ENCODE assay signal across 8 mouse cellular contexts in the genomic region with DNA sequence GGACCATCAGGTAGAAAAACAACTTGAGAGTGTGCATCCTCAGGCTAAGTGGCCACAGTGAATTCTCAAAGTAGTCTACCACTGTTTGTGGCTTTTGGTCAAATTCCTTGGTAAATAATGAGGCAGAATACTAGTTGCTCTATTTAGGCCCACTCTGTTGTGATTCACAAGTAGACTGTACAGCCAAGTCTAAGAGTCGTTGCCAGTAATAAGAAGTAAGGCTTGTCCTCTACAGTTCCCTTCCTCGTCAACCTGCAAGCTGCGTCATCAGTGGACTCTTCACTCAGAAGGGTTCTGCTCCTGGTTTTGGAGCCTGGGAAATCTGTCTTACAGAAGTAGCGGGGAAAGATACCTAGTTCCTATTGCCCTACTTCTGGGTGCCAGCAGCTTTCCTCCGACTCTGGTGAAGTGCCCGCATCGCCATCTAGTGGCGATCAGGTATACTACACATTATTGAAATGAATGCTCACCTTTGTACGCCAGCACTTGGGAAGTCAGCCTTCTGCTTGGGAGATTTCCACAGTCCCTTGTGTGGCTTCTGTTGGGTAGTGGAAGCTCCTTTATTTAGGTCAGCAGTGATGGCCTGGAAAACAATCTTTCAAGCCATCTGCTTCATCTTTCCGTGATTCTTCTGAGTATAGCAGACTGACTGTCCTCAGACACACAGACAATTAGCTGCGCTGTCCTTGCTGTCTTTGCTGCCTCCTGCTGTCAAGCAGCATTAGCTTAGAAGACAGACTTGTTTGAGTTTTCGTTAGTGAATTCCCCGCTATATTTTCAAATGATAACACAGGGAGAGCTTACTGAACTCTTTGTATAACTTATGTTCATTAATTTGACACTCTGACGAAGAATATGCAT.
A peak's percentile ranks its signal among the peaks of the same experiment; 100 is the strongest.
DNase-seq lines count a peak whose midpoint lies in the region; ATAC-seq and TF ChIP-seq lines count a peak whose summit lies in the region.

No protein-coding gene starts in this region.

- H3K27me3 ChIP-seq in MEL (ENCODE audit: control insufficient read depth in 1 of 2, insufficient read depth in 2 of 2, low read length in 2 of 2): no peaks in the 10 kb centered on the region
- H3K27me3 ChIP-seq in forebrain, embryonic 15.5 days: no peaks in the 10 kb centered on the region

- peak; percentile 77 for TF ChIP-seq RAD21 in MEL (IDR thresholded peaks at IDR 0.05; ENCODE audit: low read depth, low read length)

- H3K4me1 ChIP-seq in MEL (ENCODE audit: control insufficient read depth in 1 of 2, insufficient read depth in 2 of 2, low read length in 2 of 2): no peaks in the 10 kb centered on the region
- H3K4me1 ChIP-seq in forebrain, embryonic 15.5 days: no peaks in the 10 kb centered on the region; the same call in 1 of the 2 replicates
- peaks cover 3% of the 10 kb centered on the region; the same call in 1 of the 2 replicates for H3K4me1 ChIP-seq in lung, adult 2 months (ENCODE audit: control insufficient read depth, insufficient read depth, low read length)

- H3K4me3 ChIP-seq in MEL (ENCODE audit: control insufficient read depth in 1 of 2, insufficient read depth in 1 of 2, low read depth in 2 of 2, low read length in 2 of 2): no peak overlapping the region
- H3K4me3 ChIP-seq in forebrain, embryonic 15.5 days: no peak overlapping the region
- H3K4me3 ChIP-seq in lung, adult 2 months (replicated peaks; ENCODE audit: extremely low read depth, low read depth, low read length): no peak overlapping the region

- ATAC-seq in forebrain, embryonic 15.5 days (replicated peaks): peak; percentile 90

- no peaks in the 10 kb centered on the region for H3K79me2 ChIP-seq in MEL (ENCODE audit: control insufficient read depth, insufficient read depth, low read length, poor library complexity)

- TF ChIP-seq CTCF in MEL (IDR thresholded peaks at IDR 0.05 in 2 of 3, conservative IDR thresholded peaks at IDR 0.05 in 1 of 3; ENCODE audit: control insufficient read depth in 1 of 3, insufficient read depth in 1 of 3, low read depth in 2 of 3, low read length in 3 of 3, poor library complexity in 1 of 3, severe bottlenecking in 1 of 3): peak; percentile 76 to 79 (median 78)
- peak; percentile 89 for TF ChIP-seq CTCF in lung, adult 2 months (IDR thresholded peaks at IDR 0.05; ENCODE audit: insufficient read depth, low read length)

- intact Hi-C loops in heart, postnatal 36 days (cut with DNase I): loop anchor here (1.0 to 10.0 kb wide), 4 partner anchors 70 to 439 kb away; partner anchors contain the start of genes Dgkh and Vwa8

- H3K27ac ChIP-seq in MEL (ENCODE audit: control insufficient read depth, low read depth, low read length): no peak overlapping the region
- no peak overlapping the region for H3K27ac ChIP-seq in forebrain, embryonic 15.5 days (replicated peaks)

- peak; percentile 78 for DNase-seq in MEL (ENCODE audit: low read depth, low spot score)
- DNase-seq in cerebellum, adult 11-12 months: peak; percentile 85
- DNase-seq in heart, postnatal 36 days: peak; percentile 69 to 71
- peak; percentile 80 for DNase-seq in layer of hippocampus, adult 11-12 months (ENCODE audit: low spot score)
- peak; percentile 67 for DNase-seq in lung, adult 2 months
- peak; percentile 29 for DNase-seq in ovary, adult 18-20 months (ENCODE audit: low spot score)
- peak; percentile 24 to 67 for DNase-seq in thymus, postnatal 10 days (ENCODE audit: low spot score in 2 of 2)

- 0 out of 2 replicates have a peak overlapping the region, but pooled peaks have one; percentile 24 for H3K4me2 ChIP-seq in forebrain, embryonic 15.5 days (replicated peaks)

- TF ChIP-seq POLR2A in MEL (IDR thresholded peaks at IDR 0.05; ENCODE audit: control insufficient read depth in 1 of 2, insufficient read depth in 1 of 2, low read depth in 1 of 2, low read length in 2 of 2, poor library complexity in 1 of 2): no peak
- TF ChIP-seq POLR2A in lung, adult 2 months (IDR thresholded peaks at IDR 0.05; ENCODE audit: borderline replicate concordance, extremely low read depth, low read depth, low read length): no peak

- 30% methylated on average over 14 of the region's 14 CpGs for WGBS in forebrain, embryonic 15.5 days
- WGBS in lung, adult 2 months: 27% methylated on average over 14 of the region's 14 CpGs

- TF ChIP-seq EP300 in MEL (IDR thresholded peaks at IDR 0.05; ENCODE audit: low read depth in 1 of 2, low read length in 2 of 2): no peak

- no peak overlapping the region for H3K9ac ChIP-seq in MEL (ENCODE audit: control insufficient read depth, low read depth, low read length, poor library complexity, severe bottlenecking)
- H3K9ac ChIP-seq in forebrain, embryonic 15.5 days (replicated peaks): no peak overlapping the region

- no peaks in the 10 kb centered on the region for H3K36me3 ChIP-seq in MEL (ENCODE audit: control insufficient read depth in 1 of 2, insufficient read depth in 2 of 2, low read length in 2 of 2)
- H3K36me3 ChIP-seq in forebrain, embryonic 15.5 days: 0 out of 2 replicates have a peak, but pooled peaks cover 3% of the 10 kb centered on the region

- no peaks in the 10 kb centered on the region for H3K9me3 ChIP-seq in MEL (replicated peaks; ENCODE audit: insufficient read depth, low read length)
- no peaks in the 10 kb centered on the region for H3K9me3 ChIP-seq in forebrain, embryonic 15.5 days

TF ChIP-seq in MEL, 35 proteins besides CTCF, POLR2A, EP300 and RAD21:
- TF ChIP-seq E2F4 (IDR thresholded peaks at IDR 0.05; ENCODE audit: borderline replicate concordance, low read depth, low read length) (no peak), CHD1 (IDR thresholded peaks at IDR 0.05; ENCODE audit: low read depth, low read length) (no peak), ZC3H11A (IDR thresholded peaks at IDR 0.05; ENCODE audit: low read depth, low read length) (peak; percentile 74), POLR2AphosphoS5 (IDR thresholded peaks at IDR 0.05; ENCODE audit: borderline replicate concordance, low read depth, low read length) (no peak), POLR2AphosphoS2 (IDR thresholded peaks at IDR 0.05; ENCODE audit: low read length) (no peak), BHLHE40 (IDR thresholded peaks at IDR 0.05; ENCODE audit: borderline replicate concordance, low read depth, low read length) (no peak), NRF1 (IDR thresholded peaks at IDR 0.05; ENCODE audit: insufficient read depth, low read depth, low read length, poor library complexity, severe bottlenecking) (no peak), SMC3 (IDR thresholded peaks at IDR 0.05; ENCODE audit: low read depth, low read length) (peak; percentile 86), GABPA (IDR thresholded peaks at IDR 0.05; ENCODE audit: low read depth, low read length) (no peak)
TF ChIP-seq in MEL: peak in this region for 2.

Comparison
In these comparisons a context has a peak if more than half of its experiments do, and no peak if none do; other contexts are left out.
1. DNase-seq: peak in every context shown above with its lines; median percentile 85 in cerebellum, adult 11-12 months; 80 in layer of hippocampus, adult 11-12 months; 78 in MEL; 70 in heart, postnatal 36 days; 67 in lung, adult 2 months; 46 in thymus, postnatal 10 days; 29 in ovary, adult 18-20 months.